Mouse (Mus musculus) mouse trophoblast stem cell (cell line): Measurements from ENCODE around the gene Trmt61a.
"Not testable (repeated sequence)": the region's sequence is repeated elsewhere in the genome, so short reads cannot be mapped to it uniquely, and the experiment has no call there.

Experiments used
- in situ Hi-C, 2 experiments: fragments of 300-500 bp; cut with MseI, MboI; formaldehyde crosslinking; loops; 2 replicates in 1 of 2; 3 replicates in 1 of 2; pipeline ENCODE4 v1.15.1; 2025

Gene Trmt61a

GRCm38 (mm10) chr12:111698346-111698913 is 20.5 kb downstream of the Trmt61a start:
- in situ Hi-C loops: no loop called here

- in situ Hi-C loops: no loop called here
Observed at GRCm38 (mm10) chr12:111699542-111699941, 21.6 kb downstream of the Trmt61a start.

DNA sequence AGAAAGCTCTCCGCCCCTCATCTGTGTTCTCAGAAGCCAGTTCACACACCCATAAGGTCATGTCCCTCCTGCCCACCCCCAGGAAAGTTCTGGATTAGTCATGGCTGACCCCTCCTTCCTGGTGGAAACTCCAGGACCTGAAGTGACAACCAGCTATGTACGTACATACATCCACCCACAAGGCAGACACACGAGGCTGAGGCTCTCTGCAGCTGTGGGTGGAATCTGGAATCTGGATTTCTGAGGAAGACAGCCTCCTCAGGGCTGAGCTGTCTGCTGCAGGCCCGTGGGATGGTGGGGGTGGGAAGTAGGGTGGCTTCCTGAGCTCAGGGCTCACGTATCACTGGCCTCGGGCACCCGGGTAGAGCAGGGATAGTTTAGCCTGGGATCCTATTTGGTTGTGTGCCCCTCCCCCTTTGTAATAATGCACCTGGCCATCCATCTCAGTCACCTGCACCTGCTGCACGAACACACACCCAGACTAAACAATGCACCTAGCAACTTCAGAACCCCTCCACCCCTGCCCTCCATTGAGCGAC is 23.1 kb downstream of the Trmt61a start:
- in situ Hi-C loops: no loop called here

GRCm38 (mm10) chr12:111703301-111703700 is 25.4 kb downstream of the Trmt61a start:
- in situ Hi-C loops: no loop called here

DNA sequence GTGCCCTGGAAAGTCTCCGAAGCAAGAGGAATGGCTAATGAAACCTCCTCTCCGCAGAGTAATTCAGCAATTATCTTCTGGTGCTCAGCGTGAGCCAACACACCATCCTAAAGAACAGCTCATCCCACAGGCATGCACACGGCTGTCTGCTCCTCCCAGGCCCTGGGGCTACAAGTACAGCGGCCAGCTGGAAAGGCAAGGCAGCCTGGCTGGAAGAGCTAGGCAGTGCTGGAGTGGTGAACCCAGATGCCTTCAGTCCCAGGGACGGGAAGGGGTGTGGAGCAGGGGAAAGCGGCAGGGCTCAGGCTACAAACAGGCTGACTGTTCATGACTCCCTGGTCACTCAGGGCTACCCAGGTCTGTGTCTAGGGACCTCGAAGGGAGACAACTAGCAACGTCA is 26.7 kb downstream of the Trmt61a start:
- in situ Hi-C loops: no loop called here

GRCm38 (mm10) chr12:111705186-111705973 is 27.5 kb downstream of the Trmt61a start:
- in situ Hi-C loops: no loop called here

GRCm38 (mm10) chr12:111708181-111708580 is 30.3 kb downstream of the Trmt61a start:
- in situ Hi-C loops: no loop called here

- in situ Hi-C loops: no loop called here
Observed at GRCm38 (mm10) chr12:111710091-111710490, 32.2 kb downstream of the Trmt61a start.

DNA sequence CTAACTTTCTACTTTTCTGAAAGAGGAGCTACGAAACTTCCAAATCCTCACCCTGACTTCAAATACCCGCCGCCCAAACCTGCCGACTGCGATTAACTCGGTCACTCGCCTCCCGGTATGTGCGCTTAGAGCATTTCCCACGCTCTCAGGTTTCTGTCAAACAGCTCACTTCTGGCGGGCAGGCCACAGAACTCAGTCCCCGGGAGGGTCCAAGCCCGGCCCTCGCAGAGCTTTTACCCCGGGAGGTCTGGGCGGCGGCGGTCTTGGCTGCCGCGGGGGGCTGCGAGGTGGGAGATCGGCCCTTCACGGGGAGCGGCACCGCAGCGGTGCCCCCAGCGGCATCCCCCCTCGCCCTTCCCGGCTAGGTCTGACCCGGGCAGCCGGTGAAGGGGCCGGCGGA is 34.6 kb downstream of the Trmt61a start:
- in situ Hi-C loops: no loop called here

DNA sequence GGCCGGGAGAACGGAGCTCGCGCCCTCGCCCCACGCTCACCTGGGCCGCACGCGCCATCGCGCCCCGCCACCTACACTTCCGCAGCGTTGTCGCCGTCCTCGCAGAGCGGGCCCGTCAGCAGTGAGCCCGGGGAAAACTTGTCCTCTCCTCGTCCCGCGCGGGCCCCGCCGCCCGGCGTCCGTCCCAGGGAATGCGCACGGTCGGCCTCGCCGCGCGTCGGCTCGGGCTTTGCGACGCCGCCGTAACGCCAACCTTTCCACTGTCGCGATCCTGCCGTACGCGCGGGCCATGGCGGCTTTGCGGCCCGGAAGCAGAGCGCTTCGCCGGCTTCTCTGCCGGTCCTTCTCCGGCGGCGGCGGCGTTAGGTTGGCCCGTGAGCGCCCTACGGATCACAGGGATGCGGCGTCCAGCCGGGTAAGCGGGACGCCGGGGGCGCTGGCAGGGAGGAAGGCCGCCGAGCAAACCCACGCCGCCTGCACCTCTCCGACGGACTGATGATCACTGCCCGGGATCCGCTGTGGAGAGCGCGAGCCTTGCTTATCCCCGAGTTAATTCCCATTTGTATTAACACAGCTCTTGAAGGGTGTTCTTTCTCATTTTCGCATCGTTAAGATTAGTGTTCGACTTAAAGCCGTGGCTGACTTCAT is 35.2 kb downstream of the Trmt61a start, which contains the start of the genes Bag5 and Apopt1:
Gene Bag5, minus strand, starts transcription at position 254 of the 648 bp plus-strand sequence.
Gene Apopt1, plus strand, starts transcription at position 258 of the 648 bp plus-strand sequence.
- in situ Hi-C loops: no loop called here

- in situ Hi-C loops: not testable (repeated sequence)
Observed at GRCm38 (mm10) chr12:111713880-111714279, 36.0 kb downstream of the Trmt61a start.

GRCm38 (mm10) chr12:111716505-111716904 is 38.6 kb downstream of the Trmt61a start:
- in situ Hi-C loops: no loop called here

DNA sequence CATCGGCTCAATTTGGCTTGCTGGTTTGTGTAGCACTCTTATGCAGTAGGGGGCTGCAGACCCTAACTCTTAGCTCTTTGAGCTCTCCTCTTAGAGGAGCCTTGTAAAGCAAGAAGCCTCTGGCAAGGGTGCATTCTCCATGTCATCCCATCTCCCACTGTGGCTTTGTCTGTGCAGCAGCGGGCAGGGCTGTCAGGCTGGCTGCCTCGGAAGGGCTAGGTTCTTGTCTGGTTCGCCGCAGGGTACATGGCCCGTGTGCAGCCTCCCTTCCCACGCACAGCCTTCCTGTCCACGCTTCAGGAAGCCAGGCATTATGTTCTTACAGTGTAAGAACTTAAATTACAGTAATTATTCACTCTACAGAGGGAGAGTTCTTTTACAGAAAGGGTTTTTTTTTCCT is 40.8 kb downstream of the Trmt61a start:
- in situ Hi-C loops: no loop called here

- in situ Hi-C loops: no loop called here
Observed at GRCm38 (mm10) chr12:111720222-111720621, 42.3 kb downstream of the Trmt61a start.

DNA sequence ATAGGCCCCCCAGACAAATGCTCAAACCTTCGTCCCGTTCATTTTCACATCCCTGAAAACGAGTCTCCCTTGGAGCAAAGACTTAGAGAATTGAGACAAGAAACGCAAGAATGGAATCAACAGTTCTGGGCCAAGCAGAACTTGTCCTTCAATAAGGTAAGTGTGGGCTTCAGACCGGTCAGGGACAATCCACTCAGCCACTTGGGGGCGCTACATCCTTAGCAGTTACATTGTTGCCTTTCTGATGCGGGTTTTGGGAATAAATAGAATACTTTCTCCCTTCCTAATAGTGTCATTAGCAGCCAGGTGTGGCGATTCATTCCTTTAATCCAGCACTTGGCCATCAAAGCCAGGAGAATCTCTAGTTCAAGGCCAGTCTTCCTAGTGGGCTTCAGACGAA is 44.7 kb downstream of the Trmt61a start:
- in situ Hi-C loops: no loop called here

GRCm38 (mm10) chr12:111724638-111725337 is 46.9 kb downstream of the Trmt61a start:
- in situ Hi-C loops: no loop called here

GRCm38 (mm10) chr12:111725338-111726121 is 47.6 kb downstream of the Trmt61a start:
- in situ Hi-C loops: no loop called here

DNA sequence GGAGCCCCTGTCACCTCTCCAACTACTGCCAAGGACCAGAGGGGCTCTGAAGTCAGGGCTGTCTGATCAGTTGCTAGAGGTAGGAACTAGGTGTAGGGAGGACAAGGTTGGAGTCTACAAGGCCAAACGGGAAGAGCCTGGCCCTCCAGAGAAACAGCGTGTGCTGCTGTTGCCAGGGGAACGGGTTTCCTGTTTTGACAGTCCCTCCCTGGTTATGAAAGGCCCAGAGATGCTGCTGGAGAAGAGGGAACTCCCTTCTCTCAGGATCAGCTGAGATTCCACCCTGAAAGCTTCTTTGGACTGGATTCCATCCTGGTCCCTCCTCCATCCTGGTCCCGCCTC is 48.2 kb downstream of the Trmt61a start:
- in situ Hi-C loops: no loop called here

DNA sequence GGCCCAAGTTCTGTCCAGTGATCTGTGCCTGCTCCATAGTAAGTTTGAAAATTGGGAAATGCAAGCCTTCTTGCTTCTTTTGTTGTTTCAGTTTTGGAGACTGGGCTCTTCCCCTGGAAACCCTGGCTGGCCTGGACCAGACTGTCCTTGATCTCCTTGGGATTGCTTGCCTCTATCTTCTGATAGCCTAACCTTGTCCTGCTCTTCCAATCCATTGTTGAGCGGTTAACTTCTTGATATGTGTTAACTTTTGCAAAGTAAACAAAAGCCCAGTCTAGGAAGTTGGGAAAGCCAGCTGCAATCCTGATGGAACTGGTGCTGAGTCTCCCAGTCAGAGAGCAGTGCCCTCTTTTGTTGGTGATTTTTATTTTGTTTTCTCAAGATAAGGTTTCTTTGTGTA is 50.1 kb downstream of the Trmt61a start:
- in situ Hi-C loops: no loop called here

DNA sequence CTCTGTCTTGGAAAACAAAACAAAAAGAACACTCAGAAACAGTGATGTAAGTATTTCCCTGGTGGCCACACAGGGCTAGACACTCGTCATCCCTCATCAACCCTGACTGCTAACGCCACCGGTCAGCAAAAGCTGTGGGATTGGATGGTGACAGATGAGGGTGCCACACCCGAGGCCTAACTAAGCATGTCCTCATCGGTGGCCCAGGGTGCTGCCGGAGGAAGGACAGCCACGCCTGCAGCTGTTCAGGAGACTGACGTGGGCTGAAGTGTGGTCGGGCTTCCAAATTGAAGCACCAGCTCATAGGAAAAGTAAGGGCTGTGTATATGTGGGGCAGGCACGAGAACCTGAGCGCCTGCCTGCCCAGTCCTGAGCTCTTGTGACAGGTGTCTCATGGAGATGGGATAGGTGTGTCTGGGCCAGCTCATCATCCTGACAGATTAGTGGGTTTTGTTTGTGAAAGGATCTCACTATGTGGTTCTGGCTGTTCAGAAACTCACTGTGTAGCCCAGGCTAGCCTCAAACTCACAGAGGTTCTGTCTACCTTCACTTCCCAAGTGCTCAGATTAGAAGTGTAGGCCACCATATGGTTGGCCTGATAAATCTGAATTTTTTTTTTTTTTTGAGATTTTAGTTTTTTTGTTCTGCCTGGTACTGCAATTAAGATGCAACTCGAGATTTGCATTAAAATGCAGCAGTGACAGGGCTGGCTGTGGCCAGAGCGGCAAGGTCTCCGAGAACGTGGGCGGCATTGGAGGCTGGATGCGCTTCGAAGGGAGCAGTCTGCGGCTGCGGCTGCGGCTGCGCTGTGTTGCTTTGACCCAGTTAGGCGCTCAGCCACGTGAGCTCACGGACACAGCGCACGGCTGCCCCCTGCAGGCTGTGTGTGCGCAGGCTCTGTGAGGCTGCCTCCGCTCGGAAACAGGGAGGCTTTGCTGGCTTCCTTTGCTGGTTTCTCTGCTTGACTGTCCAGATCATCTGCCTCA is 54.2 kb downstream of the Trmt61a start:
- in situ Hi-C loops: no loop called here
